Mouse (Mus musculus): ENCODE measurements around the gene Supt5.

Gene Supt5

DNA sequence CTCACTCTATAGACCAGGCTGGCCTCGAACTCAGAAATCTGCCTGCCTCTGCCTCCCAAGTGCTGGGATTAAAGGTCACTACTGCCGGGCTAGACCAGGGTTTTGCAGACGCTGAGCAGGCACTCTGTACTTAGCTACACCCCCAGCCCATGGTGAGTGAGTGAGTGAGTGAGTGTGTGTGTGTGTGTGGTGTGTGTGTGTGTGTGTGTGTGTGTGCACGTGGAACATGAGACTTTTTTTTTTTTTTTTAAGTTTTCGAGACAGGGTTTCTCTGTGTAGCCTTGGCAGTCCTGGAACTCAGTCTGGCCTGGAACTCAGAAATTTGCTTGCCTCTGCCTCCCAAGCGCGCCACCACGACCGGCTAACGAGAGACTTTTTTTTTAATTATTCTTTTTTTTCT lies 36.1 kb upstream of the Supt5 start:
- no peak for DNase-seq

DNA sequence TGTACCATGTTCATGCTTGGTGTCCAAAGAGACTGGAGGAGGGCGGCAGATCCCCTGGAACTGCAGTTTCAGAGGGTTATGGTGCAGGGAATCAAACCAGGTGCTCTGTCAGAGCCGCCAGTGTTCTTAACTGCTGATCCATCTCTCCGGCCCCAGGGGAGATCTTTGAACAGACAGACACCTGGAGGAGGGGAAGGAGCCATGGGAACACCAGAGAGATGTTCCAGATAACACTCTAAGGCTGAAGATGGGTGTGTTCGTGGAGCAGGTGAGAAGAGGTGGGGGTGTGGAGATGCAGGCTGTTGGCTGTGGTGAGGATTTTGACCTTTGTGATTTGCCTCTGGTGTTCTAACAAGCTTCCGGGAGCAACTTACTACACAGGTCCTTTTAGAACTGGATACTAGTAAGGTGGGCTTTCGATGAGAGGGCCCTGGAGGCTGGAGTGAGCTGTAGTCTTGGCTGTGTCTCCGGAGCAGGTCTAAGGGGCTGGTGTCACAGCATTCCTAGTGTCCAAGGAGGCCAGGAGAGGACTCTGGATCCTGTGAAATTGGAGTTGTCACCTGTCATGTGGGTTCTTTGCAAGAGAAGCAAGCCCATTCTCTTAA lies 35.4 kb upstream of the Supt5 start:
- peak in 1 of 2 experiments; percentile 24 for DNase-seq

DNA sequence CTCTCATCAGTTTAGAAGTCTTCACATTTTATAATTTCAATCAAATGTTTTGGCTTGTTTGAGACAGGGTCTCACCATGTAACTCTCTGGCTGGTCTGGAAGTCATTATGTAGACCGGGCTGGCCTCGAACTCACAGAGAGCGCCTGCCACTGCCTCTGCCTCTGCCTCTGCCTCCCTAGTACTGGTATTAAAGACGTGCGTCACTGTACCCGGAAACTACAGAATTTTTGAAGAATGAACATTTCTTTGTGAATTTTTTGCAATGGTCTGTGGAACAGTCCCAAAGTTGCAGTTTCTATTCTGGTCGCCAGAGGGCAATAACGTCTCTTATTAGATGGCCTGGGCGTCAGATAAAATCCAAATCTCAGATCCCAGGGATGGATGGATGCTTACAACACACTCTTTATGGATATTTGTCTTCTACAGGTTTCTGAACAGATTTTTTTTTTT lies 34.6 kb upstream of the Supt5 start:
- peak; percentile 88 to 89 for DNase-seq

DNA sequence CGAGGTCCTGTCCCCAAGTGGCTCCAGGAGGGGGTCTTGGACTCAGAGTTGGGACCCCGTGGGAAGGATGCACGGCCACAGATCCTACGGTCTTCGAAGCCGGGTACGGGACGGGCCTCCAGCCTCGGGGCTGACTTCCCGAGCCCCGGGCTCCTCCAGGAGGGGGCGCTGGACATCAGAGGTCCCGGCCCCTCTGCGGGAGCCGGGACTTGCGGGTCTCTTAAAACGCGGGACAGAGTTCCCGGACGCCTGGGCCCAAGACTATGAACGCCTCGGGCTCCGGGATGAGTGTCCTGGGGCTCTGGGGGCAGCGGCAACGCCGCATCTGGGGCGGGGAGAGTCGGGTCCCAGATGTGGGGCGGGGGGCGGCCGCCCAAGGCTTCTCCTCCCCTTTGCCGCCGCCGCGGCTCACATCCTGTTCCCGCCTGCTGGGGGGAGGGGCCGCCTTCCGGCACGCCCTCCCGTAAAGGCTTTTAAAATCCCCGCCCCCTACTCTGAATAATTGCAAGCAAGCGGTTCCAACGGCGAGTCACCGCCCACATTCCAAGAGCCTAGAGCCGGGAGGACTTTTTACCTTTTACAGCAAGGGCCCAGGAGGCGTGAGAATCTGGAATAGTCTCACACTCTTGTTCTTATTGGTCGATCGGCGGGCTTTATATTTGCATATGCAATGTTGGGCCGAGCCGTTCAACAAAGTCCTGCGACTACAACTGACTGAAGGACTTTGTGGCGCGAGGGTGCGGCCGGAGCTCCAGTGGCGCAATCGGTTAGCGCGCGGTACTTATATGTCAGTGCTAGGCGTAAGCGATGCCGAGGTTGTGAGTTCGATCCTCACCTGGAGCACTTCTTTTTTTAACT lies 33.9 kb upstream of the Supt5 start, which contains the start of gene Plekhg2:
Plekhg2 (minus strand) TSS at position 349 of the 858 bp plus-strand sequence.
- DNase-seq, result peak; percentile 98

DNA sequence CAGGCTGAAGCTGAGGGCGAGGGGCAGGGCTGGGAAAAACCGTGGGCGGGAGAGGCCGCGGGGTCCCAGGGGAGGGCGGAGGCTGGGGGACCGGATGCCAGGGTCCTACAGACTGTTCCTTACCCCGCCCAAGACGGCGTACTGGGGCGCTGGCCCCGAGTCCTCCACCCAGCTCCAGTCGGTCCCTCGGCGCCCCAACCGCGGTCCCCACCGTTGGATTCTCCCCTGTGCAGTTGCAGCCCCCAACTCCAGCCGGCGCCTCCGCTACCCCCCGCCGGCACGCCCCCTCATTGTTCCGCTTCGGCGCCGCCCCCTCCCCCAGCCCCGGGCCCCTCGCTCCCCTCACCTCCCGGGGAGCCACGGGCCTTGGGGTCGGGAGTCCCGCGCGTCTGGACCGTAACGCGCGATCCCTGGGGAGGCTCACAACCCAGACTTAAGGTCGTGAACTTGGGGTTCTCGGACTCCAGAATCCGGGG lies 33.0 kb upstream of the Supt5 start:
- peak; percentile 51 to 52 for DNase-seq

DNA sequence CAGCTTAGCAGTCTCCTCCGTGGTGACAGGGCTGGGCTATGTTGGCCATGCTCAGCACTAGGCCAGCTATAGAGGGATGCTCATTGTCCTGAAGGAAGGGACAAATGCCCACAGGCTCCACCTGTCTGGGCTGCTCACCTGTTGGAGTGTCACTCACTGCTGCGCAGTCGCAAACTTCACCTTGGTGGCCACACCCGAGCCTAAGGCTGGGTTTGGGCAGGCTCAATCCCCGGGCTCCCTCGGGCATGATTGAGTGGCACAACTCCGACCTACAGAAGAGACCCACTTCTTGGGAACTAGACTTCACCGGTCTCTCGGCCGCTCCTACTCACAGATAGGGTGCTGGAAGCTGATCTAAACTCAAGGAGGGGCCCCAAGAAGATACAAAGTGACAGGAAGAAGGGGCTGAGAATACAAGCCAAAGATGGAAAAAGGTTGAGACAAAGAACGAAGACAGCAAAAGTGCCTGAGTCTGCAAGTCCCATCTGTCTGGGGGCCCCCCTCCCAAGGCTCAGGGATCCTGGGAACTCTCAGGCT lies 32.5 kb upstream of the Supt5 start:
- DNase-seq, result peak in 1 of 2 experiments; percentile 13

DNA sequence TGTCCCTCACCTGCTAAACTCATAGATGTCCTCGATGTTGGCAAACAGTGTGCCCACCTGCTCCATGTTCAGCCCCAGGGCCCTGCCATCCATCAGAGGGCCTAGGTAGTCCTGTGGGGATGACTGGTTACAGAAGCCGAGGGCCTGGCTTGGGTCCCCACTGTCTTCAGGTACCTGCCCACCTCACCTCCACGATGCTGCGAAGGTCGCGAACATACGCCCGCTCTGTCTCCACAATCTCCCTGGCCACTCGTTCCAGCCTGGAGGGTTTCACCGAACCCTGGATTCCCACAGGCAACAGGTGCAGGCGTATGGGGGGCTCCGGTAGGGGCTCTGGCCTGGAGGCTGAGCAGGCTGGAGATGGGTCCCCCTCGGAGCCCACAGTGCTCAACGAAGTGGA lies 31.5 kb upstream of the Supt5 start:
- no peak for DNase-seq

DNA sequence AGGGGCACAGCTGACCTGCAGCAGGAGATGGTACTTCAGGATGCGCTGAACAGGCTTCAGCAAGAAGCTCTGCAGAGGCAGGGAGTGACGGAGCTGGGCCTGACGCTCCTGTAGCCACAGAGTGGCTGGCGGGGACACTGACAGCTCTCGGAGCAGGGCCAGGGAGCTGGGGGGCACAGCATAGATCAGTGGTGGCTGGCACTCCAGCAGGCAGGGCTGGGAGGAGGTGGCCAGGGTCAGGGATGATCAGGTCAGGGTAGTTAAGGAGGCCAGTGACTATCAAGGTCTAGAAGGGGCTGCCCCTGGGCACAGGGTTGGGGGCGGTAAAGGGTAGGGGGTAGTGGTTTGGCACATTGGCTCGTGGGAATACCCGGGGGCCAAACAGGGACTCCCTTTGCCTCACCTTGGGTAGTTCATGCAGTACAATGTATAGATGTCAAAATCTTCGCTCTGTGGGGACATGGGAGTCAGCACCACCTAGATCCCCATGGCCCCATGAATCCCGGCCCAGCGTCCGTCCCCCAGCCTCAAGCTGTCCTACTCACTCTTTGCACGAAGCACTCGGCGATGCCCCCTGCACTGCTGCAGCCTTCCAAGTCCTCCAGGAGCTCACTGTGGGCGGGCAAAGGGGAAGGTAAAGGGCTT lies 29.9 kb upstream of the Supt5 start:
- no peak for DNase-seq

DNA sequence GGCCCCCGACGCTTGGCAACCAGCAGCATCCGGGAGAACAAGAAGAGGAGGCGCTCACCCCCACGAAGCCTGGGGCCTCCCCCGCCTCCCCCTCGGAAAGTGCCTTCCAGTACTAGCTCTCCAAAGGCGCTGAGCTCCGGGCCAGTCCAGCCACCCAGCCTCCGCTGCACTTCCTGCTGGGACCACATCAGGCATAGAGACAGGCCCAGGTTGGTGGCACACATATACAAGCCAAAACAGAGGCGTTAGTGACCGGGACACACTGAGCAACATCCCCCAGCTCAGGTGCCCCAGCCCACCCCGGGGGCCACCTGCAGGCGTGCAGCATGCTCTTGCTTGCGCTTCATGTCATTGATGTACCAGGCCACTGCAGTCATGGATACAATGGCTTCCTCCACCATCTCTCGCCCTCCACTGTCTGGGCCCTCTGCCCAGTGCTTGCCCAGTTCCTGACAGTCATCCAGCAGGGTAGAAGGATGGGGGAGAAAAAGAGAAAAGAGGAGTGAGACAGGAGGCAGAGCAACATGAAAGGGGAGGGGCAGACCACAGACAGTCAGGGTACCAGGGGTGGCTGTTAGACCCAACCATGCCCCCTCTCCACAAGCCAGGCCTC lies 29.2 kb upstream of the Supt5 start:
- no peak for DNase-seq

DNA sequence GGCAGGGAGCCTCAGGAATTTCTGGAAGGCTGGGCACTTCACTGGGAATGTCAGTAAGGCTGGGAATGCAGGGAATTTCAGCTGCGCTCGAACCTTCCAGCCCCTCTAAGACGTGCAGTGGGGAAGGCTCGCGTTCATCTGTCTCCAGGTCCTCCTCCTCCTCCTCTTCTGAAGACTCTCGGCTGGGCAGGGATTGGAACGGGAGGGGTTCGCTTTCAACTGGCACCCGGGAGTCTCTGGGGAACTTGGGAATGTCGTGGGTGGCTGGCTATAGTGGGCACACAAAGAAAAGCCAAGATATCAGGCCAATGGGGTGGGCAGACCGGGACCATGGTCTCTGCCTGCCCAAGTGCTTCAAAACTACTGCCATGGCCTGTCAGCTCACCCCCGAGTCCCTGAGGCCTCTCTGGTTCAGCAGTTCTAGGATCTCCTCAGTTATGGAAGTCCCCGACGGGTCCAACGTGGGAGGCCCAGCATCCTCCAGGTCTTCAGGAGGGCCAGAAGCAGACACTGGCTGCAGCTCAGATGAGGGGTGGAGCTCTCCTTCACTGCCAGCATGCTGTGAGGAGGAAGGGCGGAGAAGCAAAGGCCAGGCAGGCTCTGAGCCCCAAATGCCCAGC lies 24.0 kb upstream of the Supt5 start:
- DNase-seq, result no peak

DNA sequence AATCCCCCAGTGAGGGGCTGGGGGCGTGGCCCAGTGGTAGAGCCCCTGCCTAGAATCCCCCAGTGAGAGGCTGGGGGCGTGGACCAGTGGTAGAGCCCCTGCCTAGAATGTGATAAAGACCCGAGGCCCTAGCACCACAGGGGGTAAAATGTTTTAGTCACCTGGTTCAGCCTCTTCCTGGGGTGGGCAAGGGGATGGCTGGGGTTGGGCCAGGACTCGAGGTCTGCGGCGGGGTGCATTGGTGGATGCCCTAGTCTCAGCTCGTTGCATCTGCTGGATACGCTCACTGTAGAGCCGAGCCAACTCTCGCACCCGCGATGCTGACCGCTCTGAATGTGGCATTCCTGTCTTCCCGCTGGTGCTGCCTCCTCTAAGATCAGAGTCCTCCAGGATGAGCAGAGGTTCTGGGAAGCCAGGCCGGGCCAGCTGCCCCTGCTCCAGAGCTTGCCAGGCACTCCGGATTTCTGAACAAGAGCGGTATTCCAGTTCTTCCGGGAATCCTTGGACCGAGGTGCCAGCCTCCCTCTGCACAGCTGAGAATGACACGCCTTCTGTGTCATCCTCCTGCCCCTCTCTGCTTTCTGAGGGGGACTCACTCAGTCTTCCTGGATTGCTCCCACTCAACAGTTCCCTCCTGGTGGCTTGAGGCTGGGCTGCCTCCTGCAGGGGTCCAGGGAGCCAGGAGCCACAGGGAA lies 23.2 kb upstream of the Supt5 start:
- DNase-seq, result no peak

DNA sequence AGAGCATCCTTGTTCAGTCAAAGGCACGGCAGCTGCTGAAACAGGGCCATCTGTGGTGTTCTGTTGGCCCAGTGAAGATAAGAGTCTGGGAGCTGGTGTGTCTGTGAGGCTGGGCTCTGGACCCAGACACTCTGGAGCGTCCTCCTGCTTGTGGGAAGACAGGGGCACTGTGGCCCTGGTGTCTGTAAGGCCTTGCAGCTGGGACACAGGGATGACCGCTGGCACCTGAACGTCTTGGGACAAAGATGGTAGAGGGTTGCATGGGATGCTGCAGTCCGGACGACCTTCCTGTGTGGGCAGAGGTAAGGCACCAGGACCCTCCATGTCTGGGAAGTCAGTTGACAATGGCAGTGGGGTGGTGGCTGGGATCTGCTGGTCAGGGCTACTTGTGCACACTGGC lies 21.7 kb upstream of the Supt5 start:
- DNase-seq, result no peak

DNA sequence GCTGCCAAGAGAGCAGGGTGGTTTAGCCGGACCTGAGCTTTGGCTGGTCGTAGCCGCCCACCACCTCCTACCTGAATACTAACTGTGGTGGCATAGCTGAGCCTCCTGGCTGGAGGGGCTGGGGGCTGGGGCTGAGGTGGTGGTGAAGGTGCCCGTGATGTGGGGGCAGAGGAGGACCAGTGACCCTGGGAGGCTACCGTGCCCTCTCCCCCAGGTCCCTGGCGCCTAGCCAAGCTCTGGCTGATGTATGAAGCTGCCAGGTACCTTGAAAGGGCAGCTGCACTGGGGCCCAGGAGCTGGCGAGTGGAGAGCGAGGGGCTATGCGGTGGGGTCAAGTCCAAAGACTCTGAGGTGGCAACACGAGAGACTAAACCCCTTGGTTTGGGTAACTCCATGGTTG lies 21.3 kb upstream of the Supt5 start:
- no peak for DNase-seq

DNA sequence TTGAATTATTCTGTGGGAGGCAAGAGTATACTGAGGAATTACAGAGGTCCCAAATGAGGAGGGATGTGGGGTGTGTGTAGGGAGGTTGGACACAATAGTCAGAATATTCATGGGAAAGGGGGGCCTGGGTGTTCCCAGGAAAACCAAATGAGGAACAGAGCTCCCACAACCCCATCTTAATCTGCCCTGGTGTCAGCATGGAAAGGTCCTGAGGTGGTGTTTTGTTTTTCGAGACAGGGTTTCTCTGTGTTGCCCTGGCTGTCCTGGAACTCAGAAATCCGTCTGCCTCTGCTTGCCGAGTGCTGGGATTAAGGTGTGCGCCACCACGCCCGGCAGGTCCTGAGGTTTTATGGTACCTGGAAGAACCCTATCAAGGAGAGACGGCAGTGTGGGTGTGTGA lies 19.9 kb upstream of the Supt5 start:
- DNase-seq, result no peak

DNA sequence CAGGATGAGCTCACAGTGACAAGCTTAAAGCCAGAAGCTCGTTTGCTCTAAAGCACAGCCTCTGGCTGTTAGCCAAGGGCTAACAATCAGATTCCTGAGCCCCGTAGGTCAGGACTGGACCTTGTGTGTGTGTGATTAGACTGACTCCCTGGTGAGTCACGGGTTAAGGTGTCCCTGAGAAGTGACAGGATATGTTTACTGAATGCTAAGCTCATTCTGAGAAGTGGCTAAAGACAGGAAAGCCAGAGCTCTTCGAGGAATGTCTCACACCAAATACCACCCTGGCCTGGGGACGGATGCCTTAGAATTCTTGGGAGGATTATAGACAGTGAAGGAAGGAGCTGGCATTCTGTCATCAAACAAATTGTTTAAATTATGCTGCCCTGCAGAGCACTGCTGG lies 19.4 kb upstream of the Supt5 start:
- DNase-seq, result no peak

DNA sequence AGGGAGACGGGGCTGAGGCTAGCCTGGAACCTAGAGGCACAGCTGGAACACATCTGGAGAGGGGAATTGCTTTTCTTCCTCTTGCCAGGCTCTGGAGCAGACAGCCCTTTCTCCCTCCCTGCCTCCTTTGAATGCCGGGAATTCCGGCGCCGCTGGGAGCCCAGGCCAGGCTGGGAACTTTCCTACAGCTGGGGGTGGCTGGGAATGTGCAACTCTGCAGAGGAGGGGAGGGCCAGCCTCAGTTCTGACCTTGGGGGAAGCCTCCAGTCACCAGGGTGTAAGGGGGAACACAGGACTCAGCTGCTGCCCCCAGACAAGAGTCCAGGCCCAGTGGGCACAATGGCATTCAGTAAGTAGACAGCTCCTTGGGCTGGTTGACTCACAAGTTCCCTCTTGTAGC lies 18.4 kb upstream of the Supt5 start:
- no peak for DNase-seq

DNA sequence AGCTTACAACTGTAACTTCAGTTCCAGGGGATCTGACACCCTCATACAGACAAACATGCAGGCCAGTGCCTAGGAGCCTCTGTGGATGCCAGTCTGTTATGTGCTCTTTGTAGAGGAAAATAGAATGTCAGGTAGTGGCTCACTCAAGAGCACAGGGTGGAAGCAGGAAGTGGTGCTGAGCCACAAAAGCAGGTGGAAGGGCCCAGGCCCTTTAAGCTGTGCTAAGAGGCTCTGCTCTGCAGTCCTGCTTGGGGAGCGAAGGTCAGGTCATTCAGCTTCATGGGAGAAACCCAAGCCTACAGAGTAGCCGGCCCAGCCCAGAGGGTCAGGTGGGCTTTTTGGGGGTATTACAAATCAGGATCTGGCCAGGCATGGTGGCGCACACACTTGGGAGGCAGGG lies 16.7 kb upstream of the Supt5 start:
- DNase-seq, result peak in 1 of 2 experiments; percentile 21

DNA sequence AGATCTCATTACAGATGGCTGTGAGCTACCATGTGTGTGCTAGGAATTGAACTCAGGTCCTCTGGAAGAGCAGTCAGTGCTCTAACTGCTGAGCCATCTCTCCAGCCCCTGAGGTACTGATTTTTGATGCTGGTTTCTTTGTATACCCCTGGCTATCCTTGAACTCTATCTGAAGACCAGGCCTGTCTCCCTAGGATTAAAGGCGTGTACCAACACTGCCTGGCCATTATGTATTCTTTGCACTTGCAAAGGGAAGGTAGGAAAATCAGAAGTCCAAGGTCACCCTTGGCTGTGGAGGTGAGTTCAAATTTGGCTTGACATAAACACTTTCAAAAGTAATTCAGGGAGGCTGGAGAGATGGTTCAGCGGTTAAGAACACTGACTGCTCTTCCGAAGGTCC lies 16.1 kb upstream of the Supt5 start:
- DNase-seq, result no peak

DNA sequence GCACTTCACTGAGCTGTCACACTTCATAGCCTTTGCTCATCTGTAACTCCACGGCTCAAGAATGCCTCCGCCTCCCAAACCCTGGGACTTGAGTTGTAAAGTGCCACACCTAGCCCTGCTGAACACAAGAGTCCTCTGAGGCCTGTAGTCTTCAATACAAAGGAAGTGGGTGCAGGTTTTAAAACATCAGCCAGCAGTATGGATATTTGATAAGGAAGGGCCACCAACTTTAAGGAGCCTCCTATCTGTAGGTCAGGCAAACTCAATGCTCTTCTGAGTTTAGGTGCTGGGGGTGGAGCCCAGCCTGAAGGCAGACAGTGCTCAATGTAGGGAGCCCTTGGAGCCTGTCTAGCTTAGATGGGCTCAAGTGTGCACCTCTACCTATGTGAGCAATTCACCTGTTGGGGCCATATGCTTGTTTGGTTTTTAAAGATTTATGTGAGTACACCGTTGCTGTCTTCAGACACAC lies 15.6 kb upstream of the Supt5 start:
- DNase-seq, result no peak

DNA sequence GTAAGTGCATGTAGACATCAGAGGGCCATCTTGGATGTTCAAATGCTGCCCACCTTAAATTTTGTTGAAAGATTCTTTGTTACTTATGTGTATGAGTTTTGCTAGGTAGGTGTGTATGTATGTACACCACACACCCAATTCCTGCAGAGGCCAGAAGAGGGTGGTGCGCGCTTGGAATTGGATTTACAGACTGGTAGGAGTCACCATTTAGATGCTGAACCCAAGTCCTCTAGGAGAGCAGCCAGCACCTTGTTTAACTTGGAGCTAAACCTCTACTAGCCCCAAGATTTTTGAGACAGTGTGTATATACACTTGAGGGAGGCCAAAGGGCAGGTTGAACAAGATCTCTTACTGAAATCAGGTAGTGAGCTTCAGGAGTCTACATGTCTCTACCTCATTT lies 14.7 kb upstream of the Supt5 start:
- DNase-seq, result peak in 1 of 2 experiments; percentile 26

DNA sequence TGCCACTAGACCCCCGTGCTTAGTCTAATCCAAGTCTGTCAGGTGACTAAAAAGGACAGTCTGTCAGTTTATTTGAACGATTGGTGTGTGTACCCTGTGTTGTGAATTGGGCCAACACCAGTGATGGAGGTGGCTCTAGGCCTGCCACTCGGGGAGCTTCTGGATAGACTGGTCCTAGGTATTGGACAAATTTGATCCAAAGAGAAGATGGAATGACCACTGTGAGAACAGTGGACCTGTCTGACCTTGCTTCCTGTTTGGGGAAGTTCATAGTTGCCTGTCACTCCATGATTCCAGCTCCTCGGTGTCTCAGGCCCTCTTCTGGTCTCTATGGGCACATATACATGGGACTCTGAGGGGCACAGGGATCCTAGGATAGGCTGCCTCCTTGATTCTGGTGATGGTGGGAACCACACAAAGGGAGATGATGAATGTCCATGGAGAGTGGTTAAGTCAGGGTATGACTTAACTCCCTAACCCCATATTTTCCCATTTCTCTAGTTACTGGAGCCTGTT lies 13.2 kb upstream of the Supt5 start:
- DNase-seq, result no peak
